ENCODE assay signal across 31 mouse cellular contexts in the genomic region with DNA sequence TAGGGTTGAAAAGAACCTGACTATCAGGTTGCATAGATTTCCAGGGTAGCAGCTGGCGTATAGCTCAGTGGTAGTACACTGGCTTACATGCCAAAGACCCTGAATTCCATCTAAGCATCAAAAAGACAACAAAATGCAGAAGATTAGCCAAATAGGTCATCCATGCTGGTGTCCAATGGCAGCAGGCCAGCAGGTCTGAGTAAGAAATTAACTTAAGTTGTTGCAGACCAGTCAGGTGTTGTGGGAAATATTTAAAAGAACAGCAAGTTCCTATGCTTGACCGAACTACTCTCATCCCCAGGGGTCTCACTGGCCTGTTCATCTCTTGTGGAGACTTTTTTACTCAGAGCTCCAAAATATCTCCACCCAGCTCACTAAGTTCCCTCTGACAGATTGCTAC.
DNase-seq lines count a peak whose midpoint lies in the region; ATAC-seq and TF ChIP-seq lines count a peak whose summit lies in the region.
"Had no signal": no experiment of that assay in that cellular context is flagged by ENCODE, and none has a peak within 500 bp of the region (broad histone marks: within the 10 kb centered on the region; RNA-seq: fewer than 3 reads in every experiment).

No protein-coding gene starts in this region.

- intact Hi-C loops in gastrocnemius, adult 2 months (cut with DNase I), result no loop called here
- intact Hi-C loops in gastrocnemius, postnatal 14 days (cut with DNase I; ENCODE audit: low total_unique reads), result no loop called here

- H3K9ac ChIP-seq in kidney, embryonic 15.5 days, result no peak overlapping the region
- H3K9ac ChIP-seq in lung, postnatal 0 days (replicated peaks; ENCODE audit: low read depth), result no peak overlapping the region
- H3K9ac ChIP-seq: embryonic facial prominence, embryonic 15.5 days; forebrain, embryonic 12.5 days; forebrain, postnatal 0 days; heart, embryonic 13.5 days; limb, embryonic 15.5 days; liver, embryonic 14.5 days; lung, embryonic 14.5 days; neural tube, embryonic 12.5 days had no signal

- H3K4me3 ChIP-seq in gastrocnemius, adult 2 months, result no peak overlapping the region
- no peak overlapping the region for H3K4me3 ChIP-seq in kidney, embryonic 15.5 days (replicated peaks)
- no peak overlapping the region for H3K4me3 ChIP-seq in lung, postnatal 0 days (ENCODE audit: low read depth, low read length)
- no peak overlapping the region for H3K4me3 ChIP-seq in heart, embryonic 10.5 days
- H3K4me3 ChIP-seq: embryonic facial prominence, embryonic 10.5 days; embryonic facial prominence, embryonic 15.5 days; forebrain, embryonic 12.5 days; heart, embryonic 13.5 days; limb, embryonic 10.5 days; limb, embryonic 15.5 days; midbrain, embryonic 10.5 days; myocyte; neural tube, embryonic 12.5 days had no signal

- TF ChIP-seq EP300 in lung, postnatal 0 days (IDR thresholded peaks at IDR 0.05), result no peak

- H3K27ac ChIP-seq in gastrocnemius, adult 2 months, result no peak overlapping the region
- no peak overlapping the region for H3K27ac ChIP-seq in kidney, embryonic 15.5 days
- H3K27ac ChIP-seq in lung, postnatal 0 days (ENCODE audit: low read length), result no peak overlapping the region
- H3K27ac ChIP-seq in heart, embryonic 10.5 days, result no peak overlapping the region
- H3K27ac ChIP-seq: embryonic facial prominence, embryonic 10.5 days; embryonic facial prominence, embryonic 15.5 days; forebrain, embryonic 12.5 days; heart, embryonic 13.5 days; limb, embryonic 10.5 days; limb, embryonic 15.5 days; liver, embryonic 14.5 days; midbrain, embryonic 10.5 days; neural tube, embryonic 12.5 days; stomach, postnatal 0 days had no signal

- no peak for TF ChIP-seq CTCF in gastrocnemius, adult 2 months (IDR thresholded peaks at IDR 0.05)
- no peak for TF ChIP-seq CTCF in lung, postnatal 0 days (IDR thresholded peaks at IDR 0.05)

- 81% methylated on average over 2 of the region's 2 CpGs for WGBS in kidney, embryonic 15.5 days
- 93% methylated on average over 2 of the region's 2 CpGs for WGBS in lung, postnatal 0 days
- 87% methylated on average over 2 of the region's 2 CpGs for WGBS in heart, embryonic 10.5 days

- no peaks in the 10 kb centered on the region for H3K36me3 ChIP-seq in kidney, embryonic 15.5 days
- H3K36me3 ChIP-seq in lung, postnatal 0 days (ENCODE audit: insufficient read depth, low read length), result no peaks in the 10 kb centered on the region
- H3K36me3 ChIP-seq in heart, embryonic 10.5 days, result no peaks in the 10 kb centered on the region
- H3K36me3 ChIP-seq: embryonic facial prominence, embryonic 10.5 days; embryonic facial prominence, embryonic 15.5 days; forebrain, embryonic 12.5 days; heart, embryonic 13.5 days; limb, embryonic 10.5 days; limb, embryonic 15.5 days; midbrain, embryonic 10.5 days; neural tube, embryonic 12.5 days had no signal

- 0 out of 2 replicates have a peak, but pooled peaks have one; percentile 29 for ATAC-seq in kidney, embryonic 15.5 days (replicated peaks; ENCODE audit: low FRiP score)
- no peak for ATAC-seq in lung, postnatal 0 days
- ATAC-seq: CD4-positive, CD25-positive, alpha-beta regulatory T cell, adult 4 months; forebrain, postnatal 0 days; hindbrain, embryonic 16.5 days had no signal

- peak; percentile 29 for DNase-seq in gastrocnemius, adult 2 months
- no peak for DNase-seq in gastrocnemius, postnatal 14 days
- DNase-seq in kidney, adult 18-20 months, result peak; percentile 68
- peak; percentile 86 to 91 for DNase-seq in kidney, postnatal 36 days
- no peak for DNase-seq in lung, postnatal 0 days (ENCODE audit: low spot score)
- no peak for DNase-seq in heart, embryonic 10.5 days (ENCODE audit: low spot score)
- DNase-seq: adrenal gland, postnatal 10 days; cerebellum, adult 11-12 months; forebrain, postnatal 0 days; gastrocnemius, postnatal 36 days; heart, adult 18-20 months; heart, postnatal 10 days; layer of hippocampus, adult 9-11 months; lung, embryonic 14.5 days; right cerebral cortex, postnatal 4 days; thymus, adult 18-20 months; thymus, postnatal 25 days had no signal

- H3K4me1 ChIP-seq in kidney, embryonic 15.5 days, result no peaks in the 10 kb centered on the region
- no peaks in the 10 kb centered on the region for H3K4me1 ChIP-seq in lung, postnatal 0 days (ENCODE audit: insufficient read depth, low read depth, low read length)
- H3K4me1 ChIP-seq in heart, embryonic 10.5 days, result no peaks in the 10 kb centered on the region
- H3K4me1 ChIP-seq: embryonic facial prominence, embryonic 15.5 days; forebrain, embryonic 12.5 days; heart, embryonic 13.5 days; limb, embryonic 15.5 days; midbrain, embryonic 10.5 days; neural tube, embryonic 12.5 days had no signal

- no peak overlapping the region for H3K4me2 ChIP-seq in kidney, embryonic 15.5 days
- H3K4me2 ChIP-seq in lung, postnatal 0 days (replicated peaks; ENCODE audit: low read depth, low read length), result no peak overlapping the region
- H3K4me2 ChIP-seq: embryonic facial prominence, embryonic 15.5 days; forebrain, embryonic 12.5 days; heart, embryonic 13.5 days; limb, embryonic 15.5 days; lung, embryonic 14.5 days; neural tube, embryonic 12.5 days had no signal

- no peaks in the 10 kb centered on the region for H3K9me3 ChIP-seq in kidney, embryonic 15.5 days (replicated peaks)
- no peaks in the 10 kb centered on the region for H3K9me3 ChIP-seq in lung, postnatal 0 days (ENCODE audit: low read length)
- no peaks in the 10 kb centered on the region for H3K9me3 ChIP-seq in heart, embryonic 10.5 days
- H3K9me3 ChIP-seq: embryonic facial prominence, embryonic 10.5 days; embryonic facial prominence, embryonic 15.5 days; limb, embryonic 10.5 days; limb, embryonic 15.5 days; neural tube, embryonic 12.5 days had no signal

- H3K27me3 ChIP-seq in kidney, embryonic 15.5 days, result no peaks in the 10 kb centered on the region
- no peaks in the 10 kb centered on the region for H3K27me3 ChIP-seq in lung, postnatal 0 days (replicated peaks; ENCODE audit: insufficient read depth, low read length)
- no peaks in the 10 kb centered on the region for H3K27me3 ChIP-seq in heart, embryonic 10.5 days (ENCODE audit: insufficient read depth, poor library complexity, severe bottlenecking)
- H3K27me3 ChIP-seq: embryonic facial prominence, embryonic 15.5 days; forebrain, embryonic 12.5 days; heart, embryonic 13.5 days; limb, embryonic 15.5 days; neural tube, embryonic 12.5 days had no signal

Comparison
In these comparisons a context has a peak if more than half of its experiments do, and no peak if none do; other contexts are left out.
1. DNase-seq: peak in gastrocnemius, adult 2 months (single experiment), kidney, adult 18-20 months (single experiment) and kidney, postnatal 36 days (2 of 2); none in gastrocnemius, postnatal 14 days (single experiment), lung, postnatal 0 days (single experiment) and heart, embryonic 10.5 days (single experiment).